Comparison of ENCODE assay signal across 22 mouse cellular contexts in genomic region chr5:8877800-8878199, GRCm38 (mm10).
"Had no signal": no experiment of that assay in that cellular context is flagged by ENCODE, and none has a peak within 500 bp of the region (broad histone marks: within the 10 kb centered on the region; RNA-seq: fewer than 3 reads in every experiment).

No protein-coding gene starts in this region.

- H3K4me3 ChIP-seq: lung, embryonic 15.5 days; midbrain, embryonic 10.5 days; midbrain, embryonic 12.5 days; myocyte; neural tube, embryonic 13.5 days; neural tube, embryonic 15.5 days had no signal

- H3K27me3 ChIP-seq: lung, embryonic 15.5 days; midbrain, embryonic 12.5 days; neural tube, embryonic 13.5 days; neural tube, embryonic 15.5 days had no signal

- H3K4me2 ChIP-seq: lung, embryonic 15.5 days; midbrain, embryonic 12.5 days; neural tube, embryonic 13.5 days; neural tube, embryonic 15.5 days had no signal

- H3K4me1 ChIP-seq: lung, embryonic 15.5 days; midbrain, embryonic 10.5 days; midbrain, embryonic 12.5 days; neural tube, embryonic 13.5 days; neural tube, embryonic 15.5 days had no signal

- H3K36me3 ChIP-seq: lung, embryonic 15.5 days; midbrain, embryonic 10.5 days; midbrain, embryonic 12.5 days; neural tube, embryonic 13.5 days; neural tube, embryonic 15.5 days had no signal

- ATAC-seq: liver, postnatal 0 days; lung, postnatal 0 days; midbrain, embryonic 16.5 days had no signal

- H3K9me3 ChIP-seq: lung, embryonic 15.5 days; midbrain, embryonic 10.5 days; midbrain, embryonic 12.5 days; neural tube, embryonic 13.5 days; neural tube, embryonic 15.5 days had no signal

- DNase-seq: liver, postnatal 0 days; lung, adult 2 months; lung, postnatal 14 days; lung, postnatal 36 days; midbrain, embryonic 14.5 days; retina, postnatal 1 day; right cerebral cortex, adult 18-20 months; right cerebral cortex, postnatal 25 days; right cerebral cortex, postnatal 4 days; spleen, adult 18-20 months; thymus, adult 18-20 months; thymus, postnatal 25 days; thymus, postnatal 4 days had no signal

- H3K9ac ChIP-seq: liver, postnatal 0 days; lung, embryonic 15.5 days; midbrain, embryonic 12.5 days; neural tube, embryonic 13.5 days; neural tube, embryonic 15.5 days had no signal

- H3K27ac ChIP-seq: lung, embryonic 15.5 days; macrophage; midbrain, embryonic 10.5 days; midbrain, embryonic 12.5 days; neural tube, embryonic 13.5 days; neural tube, embryonic 15.5 days had no signal
